Mouse (Mus musculus): Measurements from ENCODE around the gene Gngt1.

- TF ChIP-seq CTCF (IDR thresholded peaks at IDR 0.05; ENCODE audit: low read depth), result no peak
- no peak for TF ChIP-seq EP300 (optimal IDR thresholded peaks at IDR 0.05)
Observed at GRCm38 (mm10) chr6:3999296-3999695, 5.7 kb downstream of the Gngt1 start.
